ENCODE assay signal across 8 mouse cellular contexts in genomic region chr1:155973068-155973718, GRCm38 (mm10). TPM values are rescaled to one million over a fixed set of nuclear protein-coding genes. Genes with fewer than 3 reads are reported as not detected.
DNase-seq lines count a peak whose midpoint lies in the region; ATAC-seq and TF ChIP-seq lines count a peak whose summit lies in the region.

Gene Cep350 (minus strand): TSS chr1:155973255.

- peak within 1 kb of the TSS; percentile 99 for H3K4me3 ChIP-seq in hindbrain, embryonic 13.5 days

- POLR2A ChIA-PET in Patski (lab: Charles Lee) = interaction anchor here (0.6 kb wide), 1 partner anchor 10 kb away, joined by 3 read pairs; no protein-coding TSS in a partner anchor

- peaks cover 30% of the 10 kb centered on the region for H3K4me1 ChIP-seq in hindbrain, embryonic 13.5 days (replicated peaks)

- H3K27me3 ChIP-seq in Patski = peaks cover 2% of the 10 kb centered on the region
- no peaks in the 10 kb centered on the region for H3K27me3 ChIP-seq in hindbrain, embryonic 13.5 days

- CTCF ChIA-PET in Patski (lab: Charles Lee) = interaction anchor here (0.7 to 0.8 kb wide), 2 partner anchors 11 to 12 kb away, joined by 3 read pairs; no protein-coding TSS in a partner anchor

- in situ Hi-C loops in Patski (cut with MboI; ENCODE audit: low pct_unique_long_range_greater_than_20kb) = no loop called here

- no peaks in the 10 kb centered on the region for H3K9me3 ChIP-seq in hindbrain, embryonic 13.5 days

- peak; percentile 98 for ATAC-seq in Patski
- ATAC-seq in hindbrain, embryonic 13.5 days (ENCODE audit: low FRiP score) = peak; percentile 99

- TF ChIP-seq CTCF in Patski (IDR thresholded peaks at IDR 0.05) = no peak

- no peaks in the 10 kb centered on the region for H3K36me3 ChIP-seq in hindbrain, embryonic 13.5 days

- peak within 1 kb of the TSS; percentile 98 for H3K27ac ChIP-seq in hindbrain, embryonic 13.5 days

- under 1% methylated on average over 51 of the region's 57 CpGs for WGBS in hindbrain, embryonic 13.5 days

- H3K4me2 ChIP-seq in hindbrain, embryonic 13.5 days = peak within 1 kb of the TSS; percentile 75

- peak within 1 kb of the TSS; percentile 99 for H3K9ac ChIP-seq in hindbrain, embryonic 13.5 days

- peak; percentile 89 for DNase-seq in Patski (ENCODE audit: low read depth, low spot score)
- DNase-seq in cerebellum, postnatal 14 days = peak; percentile 98 to 99
- DNase-seq in frontal cortex, postnatal 14 days (ENCODE audit: low spot score in 2 of 2) = peak; percentile 93 to 96
- DNase-seq in layer of hippocampus, postnatal 25 days (ENCODE audit: extremely low spot score in 1 of 2, low spot score in 1 of 2) = peak; percentile 86 to 90
- peak; percentile 98 for DNase-seq in lung, postnatal 25 days (ENCODE audit: low spot score)
- peak; percentile 97 for DNase-seq in retina, embryonic 14.5 days (ENCODE audit: low spot score)
- DNase-seq in thymus, postnatal 4 days = peak; percentile 95

RNA-seq across cellular contexts. Expression of gene Cep350, which starts in this region (rescaled TPM):
- 13.3 TPM for polyA plus RNA-seq in Patski (2021)
- 11.5 and 12.8 TPM in 2 replicates for polyA plus RNA-seq in hindbrain, embryonic 13.5 days (2015; fragmentation: Nextera tagmentation; extraction: Ambion mirVana)
- total RNA-seq in layer of hippocampus, postnatal 25 days (2021) = 10 to 100 TPM; 41.8 to 49.7 TPM

Comparison
In these comparisons a context has a peak if more than half of its experiments do, and no peak if none do; other contexts are left out.
1. Peak in every context shown above with its lines: DNase-seq, ATAC-seq, H3K4me3 ChIP-seq and H3K27ac ChIP-seq.